Mouse (Mus musculus): ENCODE measurements around the gene Cdc73. TPM values are rescaled to one million over a fixed set of nuclear protein-coding genes. Genes with fewer than 3 reads are reported as not detected.
A peak's percentile ranks its signal among the peaks of the same experiment; 100 is the strongest.

Cdc73 gene
- total RNA-seq (2014; rRNA removed) (6.7 and 7.2 TPM in 2 replicates), polyA plus RNA-seq (2012; rRNA removed) (0.63 and 1.1 TPM in 2 replicates)

DNA sequence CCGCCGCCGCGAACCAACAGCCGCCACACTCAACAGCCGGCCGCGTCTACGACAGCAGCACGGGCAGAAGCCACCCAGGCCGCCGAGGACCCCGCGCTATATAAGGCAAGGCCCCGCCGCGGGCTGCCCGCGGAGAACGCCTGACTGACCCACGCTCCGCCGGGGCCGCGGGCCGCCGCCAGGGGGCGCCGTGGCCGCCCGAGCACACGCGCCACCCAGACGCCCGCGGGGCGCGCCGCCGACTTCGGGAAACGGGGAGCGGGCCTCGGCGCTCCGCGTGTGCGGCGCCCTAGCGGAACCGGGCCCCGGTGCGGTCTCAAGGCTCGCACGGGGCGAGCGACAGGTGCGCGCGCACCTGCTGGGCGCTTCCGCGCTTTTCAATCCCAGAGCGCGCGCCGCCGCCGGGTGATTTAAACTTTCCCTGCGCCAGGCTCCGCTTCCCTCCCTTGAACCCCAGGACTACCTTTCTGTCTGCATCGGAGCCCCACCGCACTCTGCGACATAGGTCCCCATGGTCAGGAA, at the start of gene Cdc73:
Cdc73 (minus strand) TSS at position 153 of the 522 bp plus-strand sequence.
- peak within 1 kb of the TSS; percentile 77 for H3K4me3 ChIP-seq (ENCODE audit: insufficient read depth, low read depth, low read length)
- peaks cover 5% of the 10 kb centered on the region for H3K36me3 ChIP-seq (ENCODE audit: control insufficient read depth, insufficient read depth, low read length)
- peak within 1 kb of the TSS; percentile 56 for H3K27ac ChIP-seq (replicated peaks; ENCODE audit: insufficient read depth, low read depth, low read length)
- H3K4me1 ChIP-seq (ENCODE audit: control insufficient read depth, insufficient read depth, low read length), result peaks cover 5% of the 10 kb centered on the region; the same call in 1 of the 2 replicates
- H3K27me3 ChIP-seq (ENCODE audit: control insufficient read depth, insufficient read depth, low read length), result no peaks in the 10 kb centered on the region
- peak; percentile 69; the same call in 1 of the 2 replicates for TF ChIP-seq POLR2A (IDR thresholded peaks at IDR 0.05; ENCODE audit: extremely low read depth, insufficient read depth, low read length)
- peak; percentile 77 for TF ChIP-seq CTCF (IDR thresholded peaks at IDR 0.05; ENCODE audit: low read depth, low read length)
- WGBS, result under 1% methylated on average over 74 of the region's 74 CpGs
- peaks cover 3% of the 10 kb centered on the region; the same call in 1 of the 2 replicates for H3K79me2 ChIP-seq (ENCODE audit: control insufficient read depth, insufficient read depth, low read length)
- peak within 1 kb of the TSS; percentile 76 for H3K9ac ChIP-seq (ENCODE audit: low read depth, low read length)
- DNase-seq (ENCODE audit: extremely low read depth, low read depth, low spot score), result peak; percentile 60

DNA sequence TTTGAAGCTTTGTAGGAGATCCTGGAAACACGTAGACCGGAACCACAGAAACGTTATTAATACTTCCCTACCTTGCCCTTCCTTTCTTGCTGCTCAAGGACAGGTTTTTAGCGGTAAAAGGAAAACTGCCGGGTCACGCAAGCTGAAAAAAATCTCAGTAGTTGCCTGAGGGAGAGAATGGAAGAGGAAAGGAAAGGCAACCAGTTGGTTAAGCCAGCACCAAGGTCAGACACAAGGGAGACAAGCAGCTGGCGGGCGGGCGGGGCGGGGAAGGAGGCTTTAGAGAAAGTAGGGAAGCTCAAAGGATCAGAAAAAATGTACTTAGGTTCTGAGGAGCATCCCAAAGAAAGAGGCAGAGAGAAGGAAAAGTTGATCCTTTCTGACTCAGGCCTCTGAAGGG, 43.2 kb upstream of the Cdc73 start:
- H3K27ac ChIP-seq (replicated peaks; ENCODE audit: insufficient read depth, low read depth, low read length), result no peak overlapping the region
- WGBS, result 95% methylated on average over 10 of the region's 10 CpGs

DNA sequence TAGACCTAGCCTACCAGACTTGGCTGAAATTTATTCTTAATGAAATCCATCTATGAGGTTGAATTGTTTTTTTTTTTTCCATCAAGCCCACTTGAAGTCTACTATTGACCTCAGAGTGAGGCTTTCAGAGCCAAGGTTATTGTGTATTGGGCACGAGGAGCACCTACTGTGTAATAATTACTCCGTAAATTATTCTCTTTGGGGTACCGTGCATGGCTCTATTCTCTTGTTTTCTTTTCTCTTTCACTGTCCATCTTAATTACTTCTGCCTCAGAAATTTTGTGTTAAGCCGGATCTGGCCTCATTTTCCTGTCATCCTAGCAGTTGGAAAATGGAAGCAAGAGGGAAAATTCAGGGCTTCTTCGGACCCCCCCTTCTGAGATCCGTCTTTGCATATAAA, 39.5 kb upstream of the Cdc73 start:
- WGBS, result 98% methylated on average over 6 of the region's 6 CpGs
- H3K9ac ChIP-seq (ENCODE audit: low read depth, low read length), result no peak overlapping the region
- DNase-seq (ENCODE audit: extremely low read depth, low read depth, low spot score), result no peak
- H3K79me2 ChIP-seq (ENCODE audit: control insufficient read depth, insufficient read depth, low read length), result no peaks in the 10 kb centered on the region
- H3K27ac ChIP-seq (replicated peaks; ENCODE audit: insufficient read depth, low read depth, low read length), result no peak overlapping the region
- TF ChIP-seq POLR2A (IDR thresholded peaks at IDR 0.05; ENCODE audit: extremely low read depth, insufficient read depth, low read length), result no peak
- TF ChIP-seq CTCF (IDR thresholded peaks at IDR 0.05; ENCODE audit: low read depth, low read length), result no peak
- H3K4me1 ChIP-seq (ENCODE audit: control insufficient read depth, insufficient read depth, low read length), result peaks cover 5% of the 10 kb centered on the region; the same call in 1 of the 2 replicates
- H3K4me3 ChIP-seq (ENCODE audit: insufficient read depth, low read depth, low read length), result no peak overlapping the region
- H3K36me3 ChIP-seq (ENCODE audit: control insufficient read depth, insufficient read depth, low read length), result peaks cover 37% of the 10 kb centered on the region
- H3K27me3 ChIP-seq (ENCODE audit: control insufficient read depth, insufficient read depth, low read length), result no peaks in the 10 kb centered on the region

More for the DNA sequence above, 43.2 kb upstream of the Cdc73 start:
- H3K79me2 ChIP-seq (ENCODE audit: control insufficient read depth, insufficient read depth, low read length), result no peaks in the 10 kb centered on the region
- no peaks in the 10 kb centered on the region for H3K4me1 ChIP-seq (ENCODE audit: control insufficient read depth, insufficient read depth, low read length)
- TF ChIP-seq POLR2A (IDR thresholded peaks at IDR 0.05; ENCODE audit: extremely low read depth, insufficient read depth, low read length), result no peak
- TF ChIP-seq CTCF (IDR thresholded peaks at IDR 0.05; ENCODE audit: low read depth, low read length), result no peak
- no peaks in the 10 kb centered on the region for H3K27me3 ChIP-seq (ENCODE audit: control insufficient read depth, insufficient read depth, low read length)
- peaks cover 48% of the 10 kb centered on the region for H3K36me3 ChIP-seq (ENCODE audit: control insufficient read depth, insufficient read depth, low read length)
- no peak for DNase-seq (ENCODE audit: extremely low read depth, low read depth, low spot score)
- H3K4me3 ChIP-seq (ENCODE audit: insufficient read depth, low read depth, low read length), result no peak overlapping the region
- no peak overlapping the region for H3K9ac ChIP-seq (ENCODE audit: low read depth, low read length)

DNA sequence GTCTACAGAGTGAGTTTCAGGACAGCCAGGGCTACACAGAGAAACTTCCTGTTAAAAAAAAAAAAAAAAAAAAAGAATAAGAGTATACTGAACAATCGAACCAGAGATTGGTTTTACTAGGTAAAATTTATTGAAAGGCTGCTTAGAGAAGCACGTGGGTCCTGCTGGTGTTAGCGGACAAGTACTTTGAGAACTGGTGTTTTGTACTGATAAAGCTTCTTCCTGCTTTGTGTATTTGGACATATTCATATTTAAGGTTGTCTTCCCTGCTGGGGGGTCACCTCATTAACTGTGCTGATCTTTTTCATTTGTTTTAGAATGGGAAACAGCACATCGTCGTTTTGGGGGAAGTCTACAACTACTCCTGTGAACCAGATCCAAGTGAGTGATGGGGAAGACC, 38.6 kb upstream of the Cdc73 start:
- TF ChIP-seq POLR2A (IDR thresholded peaks at IDR 0.05; ENCODE audit: extremely low read depth, insufficient read depth, low read length), result no peak
- TF ChIP-seq CTCF (IDR thresholded peaks at IDR 0.05; ENCODE audit: low read depth, low read length), result no peak
- Histone ChIP-seq H3K27ac (replicated peaks; ENCODE audit: insufficient read depth, low read depth, low read length) (no peak overlapping the region), H3K36me3 (ENCODE audit: control insufficient read depth, insufficient read depth, low read length) (peaks cover 28% of the 10 kb centered on the region), H3K4me3 (ENCODE audit: insufficient read depth, low read depth, low read length) (no peak overlapping the region), H3K79me2 (ENCODE audit: control insufficient read depth, insufficient read depth, low read length) (no peaks in the 10 kb centered on the region), H3K9ac (ENCODE audit: low read depth, low read length) (no peak overlapping the region), H3K4me1 (ENCODE audit: control insufficient read depth, insufficient read depth, low read length) (peaks cover 5% of the 10 kb centered on the region; the same call in 1 of the 2 replicates), H3K27me3 (ENCODE audit: control insufficient read depth, insufficient read depth, low read length) (no peaks in the 10 kb centered on the region)
- WGBS, result 88% methylated on average over 5 of the region's 5 CpGs
- DNase-seq (ENCODE audit: extremely low read depth, low read depth, low spot score), result no peak

DNA sequence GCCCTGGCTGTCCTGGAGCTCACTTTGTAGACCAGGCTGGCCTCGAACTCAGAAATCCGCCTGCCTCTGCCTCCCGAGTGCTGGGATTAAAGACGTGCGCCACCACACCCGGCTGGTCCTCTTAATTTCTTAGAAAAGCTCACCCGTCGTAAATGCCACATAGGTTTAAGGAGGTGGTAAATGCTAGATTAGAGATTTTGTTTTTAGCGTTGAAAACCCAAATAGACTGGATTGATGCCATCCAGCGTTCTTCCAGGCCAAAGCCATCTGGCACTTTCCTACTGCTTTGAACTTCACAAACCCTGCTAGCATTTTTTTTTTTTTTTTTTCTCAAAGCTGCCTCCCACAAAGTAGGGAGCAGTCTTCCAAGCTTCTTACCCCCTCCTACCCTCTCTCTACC, 37.9 kb upstream of the Cdc73 start:
- Histone ChIP-seq H3K9ac (ENCODE audit: low read depth, low read length) (no peak overlapping the region), H3K4me1 (ENCODE audit: control insufficient read depth, insufficient read depth, low read length) (peaks cover 5% of the 10 kb centered on the region; the same call in 1 of the 2 replicates), H3K27ac (replicated peaks; ENCODE audit: insufficient read depth, low read depth, low read length) (no peak overlapping the region), H3K79me2 (ENCODE audit: control insufficient read depth, insufficient read depth, low read length) (no peaks in the 10 kb centered on the region), H3K27me3 (ENCODE audit: control insufficient read depth, insufficient read depth, low read length) (no peaks in the 10 kb centered on the region), H3K36me3 (ENCODE audit: control insufficient read depth, insufficient read depth, low read length) (peaks cover 21% of the 10 kb centered on the region), H3K4me3 (ENCODE audit: insufficient read depth, low read depth, low read length) (no peak overlapping the region)
- TF ChIP-seq POLR2A (IDR thresholded peaks at IDR 0.05; ENCODE audit: extremely low read depth, insufficient read depth, low read length), result no peak
- TF ChIP-seq CTCF (IDR thresholded peaks at IDR 0.05; ENCODE audit: low read depth, low read length), result no peak
- DNase-seq (ENCODE audit: extremely low read depth, low read depth, low spot score), result no peak
- WGBS, result 89% methylated on average over 10 of the region's 10 CpGs
